Mouse (Mus musculus) ovary, postnatal 14 days (tissue): ENCODE measurements around the gene Paqr6.
"Not testable (repeated sequence)": the region's sequence is repeated elsewhere in the genome, so short reads cannot be mapped to it uniquely, and the experiment has no call there.

Source experiments
- DNase-seq: peaks from one replicate; pipeline ENCODE4 v3.0.0; 2022; ENCODE audit warnings: low spot score

Gene Paqr6

DNA sequence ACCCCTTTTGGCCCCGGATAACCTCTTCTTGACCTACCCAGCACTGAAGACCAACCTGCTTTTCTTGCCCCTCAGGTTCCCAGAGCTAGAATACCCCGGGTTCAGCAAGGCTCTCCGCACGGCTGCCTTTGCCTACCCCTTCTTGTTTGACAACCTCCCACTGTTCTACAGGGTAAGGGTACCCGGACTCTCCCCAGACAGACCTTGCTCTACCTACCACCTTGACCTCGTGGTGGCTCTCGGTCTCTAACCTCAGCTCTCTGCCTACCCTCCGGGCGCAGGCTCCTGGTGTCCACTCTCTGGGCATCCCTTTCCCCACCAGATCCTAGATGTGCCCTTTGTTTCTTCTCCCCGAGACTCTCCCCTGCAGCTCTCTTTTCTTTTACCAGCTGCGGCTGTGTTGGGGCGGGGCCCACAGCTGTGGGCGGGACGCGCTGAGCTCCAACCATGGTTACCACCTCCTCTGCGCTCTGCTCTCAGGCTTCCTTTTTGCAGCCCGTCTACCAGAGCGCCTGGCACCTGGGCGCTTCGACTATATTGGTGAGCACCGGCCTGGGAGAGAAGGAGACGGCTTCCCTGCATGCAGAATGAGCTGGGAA, 2.5 kb downstream of the Paqr6 start:
- not testable (repeated sequence) for DNase-seq

DNA sequence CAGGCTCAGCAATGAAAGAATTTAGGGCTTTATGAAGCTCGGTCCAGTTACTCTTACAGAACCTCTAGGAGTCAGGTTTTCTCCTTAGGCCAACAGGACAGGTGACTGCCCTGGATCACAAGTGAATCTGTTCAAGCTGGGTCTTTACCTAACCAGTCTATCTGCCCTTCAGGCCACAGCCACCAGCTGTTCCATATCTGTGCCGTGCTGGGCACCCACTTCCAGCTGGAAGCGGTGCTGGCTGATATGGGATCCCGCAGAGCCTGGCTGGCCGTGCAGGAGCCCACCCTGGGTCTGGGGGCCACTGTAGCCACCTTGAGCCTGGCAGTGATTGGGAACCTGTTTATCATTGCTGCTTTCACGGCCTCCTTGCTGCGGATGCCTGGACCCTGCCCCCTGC, 3.1 kb downstream of the Paqr6 start:
- DNase-seq, result not testable (repeated sequence)

DNA sequence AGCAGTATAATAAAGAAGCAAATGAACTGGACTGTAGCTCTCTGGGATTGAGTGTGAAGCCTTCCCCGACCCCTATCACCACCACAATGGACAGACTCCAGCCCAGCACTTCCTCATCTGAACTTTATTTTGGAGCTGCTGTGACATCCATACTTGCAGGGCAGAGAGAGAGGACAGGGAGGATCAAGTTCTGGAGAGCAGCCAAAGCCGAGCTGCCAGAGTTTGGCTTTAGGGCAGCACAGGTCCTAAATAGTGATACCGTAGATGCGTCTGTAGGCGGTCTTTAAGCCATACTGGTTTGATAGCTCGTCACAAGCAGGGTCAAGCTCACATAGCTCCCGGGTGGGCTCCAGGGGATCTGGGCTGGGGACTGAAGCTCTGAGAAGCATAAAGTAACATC, 4.1 kb downstream of the Paqr6 start:
- DNase-seq, result not testable (repeated sequence)

DNA sequence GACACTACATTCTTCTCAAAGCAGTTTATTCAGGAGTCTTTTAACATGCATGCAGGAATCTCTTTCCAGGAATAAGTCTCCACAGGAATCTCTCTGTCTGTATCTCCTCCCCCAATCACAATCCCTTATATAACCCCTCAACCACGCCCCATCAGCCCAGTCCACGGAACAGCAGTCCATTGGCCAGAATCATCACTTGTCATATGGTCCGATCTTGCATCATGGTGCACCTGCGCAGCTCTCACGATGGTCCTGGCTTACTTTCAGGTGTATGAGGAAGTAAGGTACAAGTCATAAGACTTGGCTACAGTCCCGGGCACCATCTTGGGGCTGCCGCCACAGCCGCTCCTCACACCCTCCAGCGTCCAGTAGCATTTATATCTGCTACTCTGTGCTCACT, 8.3 kb downstream of the Paqr6 start, which contains the start of gene Bglap3:
Gene Bglap3 (minus strand): TSS at position 101 of the 400 bp plus-strand sequence.
- DNase-seq, result not testable (repeated sequence)

DNA sequence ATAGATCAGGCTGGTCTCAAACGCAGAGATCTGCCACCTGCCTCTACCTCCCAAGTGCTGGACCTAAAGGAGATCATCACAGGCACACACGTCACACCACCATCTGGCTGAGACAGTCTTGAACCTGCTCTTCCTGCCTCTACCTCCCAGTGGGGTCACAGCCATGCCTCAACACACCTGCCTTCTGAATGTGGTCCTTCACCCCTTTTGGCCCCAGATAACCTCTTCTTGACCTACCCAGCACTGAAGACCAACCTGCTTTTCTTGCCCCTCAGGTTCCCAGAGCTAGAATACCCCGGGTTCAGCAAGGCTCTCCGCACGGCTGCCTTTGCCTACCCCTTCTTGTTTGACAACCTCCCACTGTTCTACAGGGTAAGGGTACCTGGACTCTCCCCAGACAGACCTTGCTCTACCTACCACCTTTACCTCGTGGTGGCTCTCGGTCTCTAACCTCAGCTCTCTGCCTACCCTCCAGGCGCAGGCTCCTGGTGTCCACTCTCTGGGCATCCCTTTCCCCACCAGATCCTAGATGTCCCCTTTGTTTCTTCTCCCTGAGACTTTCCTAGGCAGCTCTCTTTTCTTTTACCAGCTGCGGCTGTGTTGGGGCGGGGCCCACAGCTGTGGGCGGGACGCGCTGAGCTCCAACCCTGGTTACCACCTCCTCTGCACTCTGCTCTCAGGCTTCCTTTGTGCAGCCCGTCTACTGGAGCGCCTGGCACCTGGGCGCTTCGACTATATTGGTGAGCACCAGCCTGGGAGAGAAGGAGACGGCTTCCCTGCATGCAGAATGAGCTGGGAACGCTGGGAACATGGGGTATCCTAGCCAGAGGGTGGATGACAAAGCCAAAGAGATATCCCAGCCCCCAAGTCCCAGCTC, 11.6 kb downstream of the Paqr6 start:
- DNase-seq, result not testable (repeated sequence)

DNA sequence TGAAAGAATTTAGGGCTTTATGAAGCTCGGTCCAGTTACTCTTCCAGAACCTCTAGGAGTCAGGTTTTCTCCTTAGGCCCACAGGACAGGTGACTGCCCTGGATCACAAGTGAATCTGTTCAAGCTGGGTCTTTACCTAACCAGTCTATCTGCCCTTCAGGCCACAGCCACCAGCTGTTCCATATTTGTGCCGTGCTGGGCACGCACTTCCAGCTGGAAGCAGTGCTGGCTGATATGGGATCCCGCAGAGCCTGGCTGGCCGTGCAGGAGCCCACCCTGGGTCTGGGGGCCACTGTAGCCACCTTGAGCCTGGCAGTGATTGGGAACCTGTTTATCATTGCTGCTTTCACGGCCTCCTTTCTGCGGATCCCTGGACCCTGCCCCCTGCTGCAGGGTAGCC, 12.3 kb downstream of the Paqr6 start:
- not testable (repeated sequence) for DNase-seq

DNA sequence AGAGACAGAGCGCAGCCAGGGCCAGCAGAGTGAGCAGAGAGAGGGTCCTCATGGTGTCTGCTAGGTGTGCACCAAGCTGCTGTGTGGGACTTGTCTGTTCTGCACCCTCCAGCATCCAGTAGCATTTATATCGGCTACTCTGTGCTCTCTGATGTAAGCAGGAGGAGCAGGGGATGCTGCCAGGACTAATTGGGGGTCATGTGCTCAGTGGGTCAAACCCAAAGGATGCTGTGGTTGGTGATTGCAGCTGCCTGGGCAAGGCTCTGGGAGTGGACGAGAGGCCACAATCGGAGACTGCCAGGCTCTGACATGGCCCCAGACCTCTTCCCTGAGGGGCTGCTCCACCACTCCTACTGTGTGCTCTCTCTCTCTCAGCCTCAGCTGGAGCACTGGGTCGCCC, 14.2 kb downstream of the Paqr6 start, which contains the start of gene Bglap2:
Gene Bglap2 (minus strand): TSS at position 101 of the 400 bp plus-strand sequence.
- DNase-seq, result not testable (repeated sequence)

DNA sequence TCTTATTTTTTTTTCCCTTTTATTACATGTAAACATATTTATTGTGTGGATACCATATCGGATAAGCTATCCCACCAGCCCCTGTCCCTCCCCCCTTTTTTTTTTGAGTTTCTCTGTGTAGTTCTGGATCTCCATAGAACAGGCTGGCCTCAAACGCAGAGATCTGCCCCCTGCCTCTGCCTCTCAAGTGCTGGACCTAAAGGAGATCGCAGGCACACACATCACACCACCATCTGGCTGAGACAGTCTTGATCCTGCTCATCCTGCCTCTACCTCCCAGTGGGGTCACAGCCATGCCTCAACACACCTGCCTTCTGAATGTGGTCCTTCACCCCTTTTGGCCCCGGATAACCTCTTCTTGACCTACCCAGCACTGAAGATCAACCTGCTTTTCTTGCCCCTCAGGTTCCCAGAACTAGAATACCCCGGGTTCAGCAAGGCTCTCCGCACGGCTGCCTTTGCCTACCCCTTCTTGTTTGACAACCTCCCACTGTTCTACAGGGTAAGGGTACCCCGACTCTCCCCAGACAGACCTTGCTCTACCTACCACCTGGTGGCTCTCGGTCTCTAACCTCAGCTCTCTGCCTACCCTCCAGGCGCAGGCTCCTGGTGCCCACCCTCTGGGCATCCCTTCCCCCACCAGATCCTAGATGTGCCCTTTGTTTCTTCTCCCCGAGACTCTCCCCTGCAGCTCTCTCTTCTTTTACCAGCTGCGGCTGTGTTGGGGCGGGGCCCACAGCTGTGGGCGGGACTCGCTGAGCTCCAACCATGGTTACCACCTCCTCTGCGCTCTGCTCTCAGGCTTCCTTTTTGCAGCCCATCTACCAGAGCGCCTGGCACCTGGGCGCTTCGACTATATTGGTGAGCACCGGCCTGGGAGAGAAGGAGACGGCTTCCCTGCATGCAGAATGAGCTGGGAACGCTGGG, 17.3 kb downstream of the Paqr6 start:
- not testable (repeated sequence) for DNase-seq

DNA sequence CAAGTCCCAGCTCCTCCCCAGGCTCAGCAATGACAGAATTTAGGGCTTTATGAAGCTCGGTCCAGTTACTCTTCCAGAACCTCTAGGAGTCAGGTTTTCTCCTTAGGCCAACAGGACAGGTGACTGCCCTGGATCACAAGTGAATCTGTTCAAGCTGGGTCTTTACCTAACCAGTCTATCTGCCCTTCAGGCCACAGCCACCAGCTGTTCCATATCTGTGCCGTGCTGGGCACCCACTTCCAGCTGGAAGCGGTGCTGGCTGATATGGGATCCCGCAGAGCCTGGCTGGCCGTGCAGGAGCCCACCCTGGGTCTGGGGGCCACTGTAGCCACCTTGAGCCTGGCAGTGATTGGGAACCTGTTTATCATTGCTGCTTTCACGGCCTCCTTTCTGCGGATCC, 18.0 kb downstream of the Paqr6 start:
- DNase-seq, result not testable (repeated sequence)

DNA sequence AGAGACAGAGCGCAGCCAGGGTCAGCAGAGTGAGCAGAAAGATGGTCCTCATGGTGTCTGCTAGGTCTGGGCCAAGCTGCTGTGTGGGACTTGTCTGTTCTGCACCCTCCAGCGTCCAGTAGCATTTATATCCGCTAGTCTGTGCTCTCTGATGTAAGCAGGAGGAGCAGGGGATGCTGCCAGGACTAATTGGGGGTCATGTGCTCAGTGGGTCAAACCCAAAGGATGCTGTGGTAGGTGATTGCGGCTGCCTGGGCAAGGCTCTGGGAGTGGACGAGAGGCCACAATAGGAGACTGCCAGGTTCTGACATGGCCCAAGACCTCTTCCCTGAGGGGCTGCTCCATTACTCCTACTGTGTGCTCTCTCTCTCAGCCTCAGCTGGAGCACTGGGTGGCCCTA, 20.0 kb downstream of the Paqr6 start, which contains the start of gene Bglap:
Gene Bglap (minus strand): TSS at position 101 of the 400 bp plus-strand sequence.
- DNase-seq, result no peak

DNA sequence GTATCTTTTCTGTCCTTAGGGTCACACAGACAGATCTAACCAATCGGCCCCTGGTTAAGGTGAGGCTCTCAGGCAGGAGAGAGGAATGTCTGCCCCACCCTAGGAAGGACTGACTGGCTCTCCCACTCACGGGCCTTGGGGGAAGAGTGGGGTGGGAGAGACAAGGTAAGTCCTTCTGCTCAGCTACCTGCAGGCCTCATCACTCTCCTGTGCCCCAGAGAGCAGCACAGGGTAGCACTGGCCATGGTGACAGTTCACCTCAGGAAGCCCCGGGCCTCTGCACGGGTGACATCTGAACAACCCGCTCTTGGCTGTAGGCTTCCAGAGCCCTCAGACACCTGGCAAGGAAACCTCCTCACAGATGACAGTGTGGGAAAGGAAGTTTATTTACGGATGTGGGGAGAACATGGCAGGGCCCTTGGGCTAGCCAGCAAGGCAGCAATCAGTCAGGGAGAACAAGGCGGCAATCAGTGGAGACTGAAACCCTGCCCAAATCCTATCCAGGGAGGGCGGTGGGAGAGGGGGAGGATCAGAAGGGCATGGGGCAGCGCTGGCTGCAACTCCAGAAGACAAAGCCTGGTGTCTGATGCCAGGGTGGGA, 29.5 kb downstream of the Paqr6 start:
- DNase-seq, result no peak

DNA sequence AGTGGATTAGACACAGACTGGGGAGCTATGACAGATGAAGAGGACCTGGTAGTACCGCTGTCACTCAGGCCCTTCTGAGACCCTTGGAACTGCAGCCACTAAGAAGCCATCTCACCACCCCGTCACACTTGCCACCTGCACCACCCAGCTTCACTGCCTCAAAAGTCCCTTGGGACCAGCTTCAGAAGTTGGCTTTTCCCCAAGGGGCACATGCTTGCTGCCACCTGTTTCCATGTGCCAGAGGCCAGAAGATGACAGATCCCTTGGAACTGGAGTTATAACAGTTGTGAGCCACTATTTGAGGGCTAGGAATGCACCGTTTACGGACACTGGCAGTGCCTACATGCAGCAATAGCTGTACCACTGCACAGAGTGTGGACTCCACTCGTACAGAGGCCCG, 30.9 kb downstream of the Paqr6 start:
- no peak for DNase-seq

DNA sequence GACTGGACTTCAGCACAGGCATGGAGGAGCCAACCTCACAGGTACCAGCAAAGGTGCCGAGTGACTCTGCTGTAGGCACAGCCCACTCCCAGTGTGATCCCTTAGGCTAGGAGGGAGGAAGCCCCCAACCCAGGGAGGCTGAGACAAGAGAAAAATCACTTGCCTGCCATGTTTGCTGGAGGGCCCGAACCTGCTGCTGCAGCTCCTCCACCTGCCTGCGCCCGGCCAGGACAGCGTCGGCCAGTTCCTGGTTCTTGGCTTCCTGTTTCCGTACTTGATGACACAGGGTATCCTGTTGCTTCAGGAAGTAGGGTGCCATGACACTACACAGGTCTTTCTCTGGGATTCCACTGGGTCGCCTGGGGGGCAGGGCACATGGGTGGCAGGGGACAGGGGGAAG, 31.4 kb downstream of the Paqr6 start:
- DNase-seq, result no peak

DNA sequence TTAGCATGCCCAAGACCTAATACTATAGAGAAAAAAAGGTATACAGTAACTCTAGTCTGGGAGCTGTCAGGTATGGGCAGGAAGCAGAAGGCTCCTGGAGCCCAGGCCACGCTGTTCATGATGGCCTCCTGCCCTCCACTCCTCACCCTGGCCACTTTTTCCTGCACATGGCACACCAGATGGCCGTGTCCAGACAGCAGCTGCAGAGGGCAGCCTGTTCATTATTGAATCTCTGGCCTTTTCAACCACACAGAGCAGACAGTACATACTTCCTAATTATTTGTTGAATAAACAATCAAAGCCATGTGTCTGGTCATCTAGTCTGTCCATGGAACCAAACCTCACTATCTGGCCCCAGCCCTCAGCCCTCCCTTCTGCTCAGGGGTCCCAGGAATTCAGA, 34.3 kb downstream of the Paqr6 start:
- DNase-seq, result no peak

DNA sequence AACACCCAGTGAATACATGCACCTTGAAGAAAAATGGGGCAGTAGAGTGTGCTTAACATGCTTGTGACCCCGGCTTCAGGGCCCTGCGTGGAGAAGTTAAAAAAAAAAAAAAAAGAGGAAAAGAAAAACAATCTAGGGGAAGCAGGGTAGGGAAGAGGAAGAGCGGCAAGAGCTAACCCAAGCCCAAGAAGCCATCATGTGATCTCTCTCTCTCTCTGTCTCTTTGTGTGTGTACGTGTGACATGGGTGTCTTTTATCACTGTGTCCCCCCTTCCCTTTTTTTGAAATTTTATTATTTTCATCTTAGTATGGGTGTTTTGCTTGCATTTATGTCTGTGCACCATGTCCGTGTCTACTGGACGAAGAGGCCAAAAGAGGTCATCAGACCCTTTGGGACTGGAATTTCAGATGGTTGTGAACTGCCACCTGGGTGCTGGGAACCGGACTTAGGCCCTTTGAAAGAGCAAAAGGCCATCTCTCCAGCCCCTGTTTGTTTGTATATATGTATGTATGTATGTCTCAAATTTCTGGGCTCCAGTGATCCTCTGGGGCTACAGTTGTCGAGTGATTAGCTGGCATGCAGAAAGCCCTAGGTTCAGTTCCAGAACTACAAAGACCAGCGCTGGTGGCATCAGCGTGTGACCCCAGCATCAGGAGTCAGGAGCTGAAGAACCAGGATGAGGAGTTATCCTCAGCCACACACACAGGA, 39.3 kb downstream of the Paqr6 start:
- no peak for DNase-seq

DNA sequence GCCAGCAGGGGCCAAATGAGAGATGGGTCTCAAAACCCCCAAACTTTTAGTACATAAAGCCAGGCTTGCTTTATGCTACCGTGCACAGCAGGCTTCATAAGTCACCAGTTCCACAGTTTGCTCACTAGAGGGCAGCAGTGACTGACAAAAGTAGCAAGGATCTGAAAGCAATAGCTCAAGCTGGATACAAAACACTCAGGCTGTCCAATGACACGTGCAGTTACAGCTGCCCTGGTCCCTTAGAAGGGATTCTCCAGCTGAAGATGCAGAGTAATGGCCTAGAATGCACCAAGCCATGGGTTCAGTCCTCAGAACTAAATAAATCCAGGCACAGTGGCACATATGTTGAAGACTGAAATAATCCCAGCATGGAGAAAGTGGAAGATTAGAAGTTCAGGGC, 42.7 kb downstream of the Paqr6 start:
- peak; percentile 58 for DNase-seq

DNA sequence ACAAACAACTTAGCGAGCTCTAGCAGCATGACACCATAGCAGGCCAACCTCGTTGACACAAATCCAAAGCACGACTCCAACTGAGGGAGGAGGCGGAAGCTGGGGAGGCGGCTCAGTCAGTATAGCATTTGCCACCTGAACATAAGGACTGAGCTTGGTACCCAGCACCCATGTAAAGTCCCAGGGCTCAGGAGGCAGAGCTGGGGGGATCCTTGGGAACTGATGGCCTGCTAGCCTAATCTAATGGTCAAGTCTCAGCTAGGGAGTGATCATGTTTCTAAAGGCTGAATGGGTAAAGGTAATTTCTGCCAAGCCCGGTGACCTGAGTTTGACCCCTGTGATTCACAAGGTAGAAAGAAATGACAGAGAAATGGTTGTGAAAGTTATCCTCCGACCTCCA, 43.1 kb downstream of the Paqr6 start:
- no peak for DNase-seq

DNA sequence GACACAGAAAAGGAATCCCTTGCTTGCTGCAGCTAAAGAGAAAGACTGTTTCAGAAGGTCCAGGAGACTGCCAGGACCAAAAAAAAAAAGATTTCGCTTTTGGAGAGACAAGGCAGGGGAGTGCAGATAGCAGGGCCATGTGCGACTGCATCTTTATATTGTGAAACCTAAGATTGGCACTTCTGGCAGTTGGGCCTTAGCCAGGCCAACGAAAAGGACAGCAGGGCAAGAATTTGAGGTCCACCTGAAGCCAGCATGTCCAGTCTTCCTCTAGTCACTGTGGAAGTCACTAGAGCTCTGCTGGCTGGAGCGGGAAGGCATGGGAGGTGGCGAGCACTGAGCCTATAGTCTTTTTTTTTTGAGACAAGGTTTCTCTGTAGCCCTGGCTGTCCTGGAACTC, 44.6 kb downstream of the Paqr6 start:
- peak; percentile 23 for DNase-seq

DNA sequence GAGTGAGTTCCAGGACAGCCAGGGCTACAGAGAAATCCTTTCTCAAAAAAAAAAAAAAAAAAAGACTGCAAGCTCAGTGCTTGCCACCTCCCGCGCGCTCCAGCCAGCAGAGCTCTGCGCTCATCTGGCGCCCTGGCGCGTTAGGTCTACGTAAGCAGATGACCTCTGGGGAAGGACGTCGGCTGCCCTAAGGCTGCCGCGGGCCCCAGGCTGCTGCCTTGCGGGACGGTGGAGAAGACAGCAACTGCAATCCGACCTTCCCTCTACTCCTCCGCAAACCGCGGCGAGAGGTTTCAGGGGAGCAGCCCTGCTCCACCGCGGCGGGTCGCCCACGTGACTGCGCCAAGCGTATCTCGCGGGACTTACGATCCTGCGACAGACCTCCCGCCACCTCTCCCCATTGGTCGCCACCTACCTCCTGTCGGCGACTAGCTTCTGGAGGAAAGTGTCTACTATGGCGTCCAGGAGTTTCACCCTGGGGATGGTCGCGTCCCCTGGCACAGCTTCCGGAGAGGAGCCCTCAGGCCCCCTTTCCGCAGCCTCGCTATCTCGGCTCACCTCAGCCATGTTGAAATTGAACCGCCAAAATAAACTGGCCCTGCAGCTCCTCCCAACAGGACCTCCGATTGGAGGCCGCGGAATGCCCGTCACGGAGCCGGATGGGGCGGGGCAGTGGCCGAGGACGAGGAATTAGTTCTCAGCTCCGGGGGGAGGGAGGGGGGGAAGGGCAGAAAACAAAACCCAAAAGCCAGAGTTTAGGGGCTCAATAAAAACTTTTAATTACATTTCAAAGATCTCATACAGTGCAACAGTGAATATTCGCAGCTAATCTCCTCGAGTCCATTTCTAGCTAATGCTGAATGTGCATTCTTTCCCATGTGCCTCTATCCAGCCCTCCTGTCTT, 45.6 kb downstream of the Paqr6 start, which contains the start of gene Pmf1:
Gene Pmf1 (minus strand): TSS at position 591 of the 904 bp plus-strand sequence.
- peak; percentile 83 for DNase-seq

DNA sequence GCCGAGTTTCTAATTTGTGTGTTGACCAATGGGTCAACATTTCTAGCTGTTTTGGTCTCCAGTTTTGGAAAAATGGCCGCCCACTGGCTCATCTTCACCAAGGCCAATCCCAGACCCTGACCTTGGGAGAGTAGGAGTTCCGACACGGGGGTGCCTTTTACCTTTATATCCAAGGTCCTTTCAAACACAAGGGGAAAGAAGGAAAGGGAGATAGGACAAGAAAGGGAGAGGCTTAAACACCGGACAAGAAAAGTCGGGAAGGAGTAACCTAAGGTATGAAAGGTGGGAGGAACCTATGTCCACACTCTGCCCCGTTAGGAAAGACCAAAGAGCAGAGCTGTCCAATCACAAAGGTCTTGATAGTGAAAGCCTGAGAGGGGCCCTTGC, 46.3 kb downstream of the Paqr6 start:
- peak; percentile 25 for DNase-seq
